Mouse (Mus musculus) midbrain, embryonic 10.5 days (tissue): ENCODE measurements around the gene Pla2g2c. TPM values are rescaled to one million over a fixed set of nuclear protein-coding genes. Genes with fewer than 3 reads are reported as not detected.

Experiments
- DNase-seq: peaks from one replicate; pipeline ENCODE4 v3.0.0-alpha.2; 2017; ENCODE audit warnings: low spot score
- H3K27ac ChIP-seq: fragments of 300-500 bp; sonication (generic); replicated peaks from 2 replicates; pipeline ENCODE4 v1.5.1; 2016; ENCODE audit warnings: mild to moderate bottlenecking
- H3K27me3 ChIP-seq: fragments of 300-500 bp; sonication (generic); 2 replicates; pipeline ENCODE4 v1.6.1; 2016; ENCODE audit warnings: low read depth, mild to moderate bottlenecking; ENCODE audit not compliant: poor library complexity, severe bottlenecking
- H3K36me3 ChIP-seq: fragments of 300-500 bp; sonication (generic); 2 replicates; pipeline ENCODE4 v1.6.1; 2016; ENCODE audit warnings: mild to moderate bottlenecking, moderate library complexity
- H3K4me1 ChIP-seq: fragments of 300-500 bp; sonication (generic); 2 replicates; pipeline ENCODE4 v1.6.1; 2016
- H3K4me3 ChIP-seq: fragments of 300-500 bp; sonication (generic); 2 replicates; pipeline ENCODE4 v1.5.1; 2016; ENCODE audit warnings: mild to moderate bottlenecking, moderate library complexity
- H3K9me3 ChIP-seq: fragments of 300-500 bp; sonication (generic); replicated peaks from 2 replicates; pipeline ENCODE4 v1.6.1; 2016; ENCODE audit warnings: mild to moderate bottlenecking
- WGBS: fragments of 180-500 bp; shearing (Covaris S2); methylation state at CpG from one replicate; pipeline ENCODE4 v1.1.7; 2016; 5-methylcytosine and 5-hydroxymethylcytosine counted together
- polyA plus RNA-seq: library from polyadenylated mRNA; unstranded; fragments of >200 nt; fragmentation: Nextera tagmentation; extraction: Ambion mirVana; gene quantifications from 2 replicates; pipeline ENCODE4 v1.2.1, GENCODE M21; 2016

The Pla2g2c gene
- polyA plus RNA-seq, 1 experiment from 2014 or later = 0.62 TPM

- H3K9me3 ChIP-seq = no peaks in the 10 kb centered on the region
- DNase-seq = no peak
- peaks cover 32% of the 10 kb centered on the region for H3K4me1 ChIP-seq
- WGBS = 81% methylated on average over 7 of the region's 7 CpGs
- no peaks in the 10 kb centered on the region for H3K27me3 ChIP-seq
- H3K4me3 ChIP-seq = no peak within 1 kb of the TSS
- H3K27ac ChIP-seq = peak within 1 kb of the TSS; percentile 71; the same call in 1 of the 2 replicates
- H3K36me3 ChIP-seq = no peaks in the 10 kb centered on the region
Observed at GRCm38 (mm10) chr4:138737031-138737430, 12.4 kb downstream of the Pla2g2c start, which contains the start of gene Ubxn10. Gene Ubxn10, minus strand, starts transcription at chr4:138737167.

DNA sequence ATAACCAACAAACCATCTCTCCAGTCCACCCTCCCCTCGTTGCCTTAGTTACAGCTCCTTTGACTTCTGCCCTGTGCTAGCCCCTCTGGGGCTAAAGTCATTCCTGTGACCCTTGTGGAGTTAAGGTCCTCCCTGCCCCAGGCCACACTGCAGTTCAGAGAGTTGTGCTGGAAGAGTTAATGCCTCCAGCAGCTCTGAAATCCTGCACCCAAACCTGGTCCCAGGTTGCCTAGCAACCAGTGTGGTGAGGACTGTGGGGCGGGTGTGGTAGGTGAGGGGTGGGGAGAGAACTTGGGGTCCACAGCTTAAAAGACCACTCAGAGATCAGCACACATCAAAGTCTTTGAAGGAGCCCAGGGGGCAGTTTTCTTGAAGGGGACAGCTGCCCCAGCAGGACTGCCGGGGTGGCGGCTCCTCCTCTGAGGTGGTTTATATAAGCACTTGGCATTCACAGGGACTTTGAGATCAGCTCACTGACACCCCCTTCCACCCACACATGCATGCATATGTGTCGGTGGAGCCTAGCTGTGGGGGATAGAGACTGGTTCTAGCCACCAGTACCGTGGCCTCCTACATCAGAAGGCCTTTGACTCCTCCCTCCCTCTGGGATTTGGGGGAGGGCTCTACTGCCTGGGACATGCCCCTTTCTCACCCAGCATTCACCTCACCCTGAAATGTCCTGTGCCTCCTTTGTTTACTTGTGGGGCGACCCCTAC lies 14.7 kb downstream of the Pla2g2c start:
- Histone ChIP-seq H3K27me3 (no peaks in the 10 kb centered on the region), H3K9me3 (no peaks in the 10 kb centered on the region), H3K36me3 (no peaks in the 10 kb centered on the region), H3K27ac (peak overlapping the region; percentile 71), H3K4me1 (peaks cover 49% of the 10 kb centered on the region), H3K4me3 (no peak overlapping the region)
- 13% methylated on average over 7 of the region's 7 CpGs for WGBS
- peak; percentile 41 for DNase-seq

- H3K4me3 ChIP-seq = no peak overlapping the region
- no peaks in the 10 kb centered on the region for H3K27me3 ChIP-seq
- H3K9me3 ChIP-seq = no peaks in the 10 kb centered on the region
- H3K4me1 ChIP-seq = peaks cover 41% of the 10 kb centered on the region
- 64% methylated on average over 4 of the region's 4 CpGs for WGBS
- DNase-seq = no peak
- H3K36me3 ChIP-seq = no peaks in the 10 kb centered on the region
- H3K27ac ChIP-seq = peak overlapping the region; percentile 38
Observed at GRCm38 (mm10) chr4:138745884-138746283, 21.3 kb downstream of the Pla2g2c start.

DNA sequence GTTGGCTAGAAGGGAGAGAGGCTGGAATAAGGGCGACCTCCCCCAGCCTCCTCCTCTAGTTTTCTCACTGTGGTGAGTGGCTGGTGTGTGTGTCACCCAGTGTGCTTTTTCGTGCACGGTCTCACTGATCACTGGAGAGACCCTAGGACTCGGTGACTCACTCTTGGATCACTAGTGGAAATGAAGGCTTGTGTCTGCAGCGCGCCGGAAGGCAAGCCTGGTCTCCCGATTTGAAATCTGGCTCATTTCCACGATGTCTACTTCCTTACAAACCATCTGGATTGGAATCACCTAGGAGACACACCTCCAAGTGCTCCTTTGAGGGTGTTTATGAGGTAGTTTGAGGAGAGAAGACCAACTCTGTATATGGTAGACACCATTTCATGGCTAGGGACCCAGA lies 22.3 kb downstream of the Pla2g2c start:
- Histone ChIP-seq H3K9me3 (no peaks in the 10 kb centered on the region), H3K27ac (no peak overlapping the region), H3K4me1 (peaks cover 38% of the 10 kb centered on the region), H3K36me3 (no peaks in the 10 kb centered on the region), H3K27me3 (no peaks in the 10 kb centered on the region), H3K4me3 (no peak overlapping the region)
- WGBS = 85% methylated on average over 9 of the region's 9 CpGs
- no peak for DNase-seq

DNA sequence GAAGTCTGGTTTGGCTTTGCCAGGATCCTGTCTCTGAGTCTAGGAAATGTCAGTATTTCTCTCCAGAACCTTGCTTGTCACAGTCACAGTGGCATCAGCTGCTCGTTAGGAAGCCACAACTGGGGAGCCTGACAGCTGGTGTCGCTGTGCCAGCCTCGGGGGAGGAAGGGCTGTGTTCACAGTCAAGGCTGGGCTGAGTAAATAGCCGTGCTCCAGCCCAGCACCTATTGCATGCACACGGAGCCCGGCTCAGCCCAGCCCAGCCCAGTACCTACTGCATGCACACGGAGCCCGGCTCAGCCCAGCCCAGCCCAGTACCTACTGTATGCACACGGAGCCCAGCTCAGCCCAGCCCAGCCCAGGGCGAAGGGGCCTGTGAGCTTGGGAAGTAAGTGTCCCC lies 23.3 kb downstream of the Pla2g2c start:
- Histone ChIP-seq H3K27me3 (no peaks in the 10 kb centered on the region), H3K4me3 (no peak overlapping the region), H3K9me3 (no peaks in the 10 kb centered on the region), H3K36me3 (no peaks in the 10 kb centered on the region), H3K4me1 (peaks cover 28% of the 10 kb centered on the region), H3K27ac (0 out of 2 replicates have a peak overlapping the region, but pooled peaks have one; percentile 42)
- no peak for DNase-seq
- 85% methylated on average over 10 of the region's 10 CpGs for WGBS

- 54% methylated on average over 8 of the region's 8 CpGs for WGBS
- Histone ChIP-seq H3K4me3 (no peak overlapping the region), H3K9me3 (no peaks in the 10 kb centered on the region), H3K27me3 (no peaks in the 10 kb centered on the region), H3K4me1 (peaks cover 21% of the 10 kb centered on the region), H3K36me3 (no peaks in the 10 kb centered on the region), H3K27ac (no peak overlapping the region)
- DNase-seq = peak; percentile 43
Observed at GRCm38 (mm10) chr4:138748369-138749072, 23.9 kb downstream of the Pla2g2c start.

DNA sequence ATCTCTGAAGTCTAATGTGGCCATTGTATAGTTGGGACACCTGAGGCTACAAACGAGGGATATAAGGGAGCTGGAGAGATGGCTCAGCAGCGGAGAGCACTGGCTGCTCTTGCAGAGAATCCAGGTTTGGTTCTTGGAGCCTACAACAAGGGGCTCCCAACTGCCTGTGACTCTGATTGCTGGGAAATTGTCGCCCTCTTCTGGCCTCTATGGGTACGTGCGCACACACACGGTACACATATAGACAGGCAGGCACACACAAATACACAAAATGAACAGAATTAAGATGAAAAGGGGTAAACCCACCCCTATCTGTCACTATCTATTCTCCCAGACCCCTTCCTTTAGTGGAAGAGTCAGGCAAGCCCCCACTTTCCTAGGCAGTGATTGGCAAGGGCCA lies 28.0 kb downstream of the Pla2g2c start:
- Histone ChIP-seq H3K36me3 (no peaks in the 10 kb centered on the region), H3K4me1 (peaks cover 9% of the 10 kb centered on the region; the same call in 1 of the 2 replicates), H3K4me3 (no peak overlapping the region), H3K27ac (no peak overlapping the region), H3K27me3 (no peaks in the 10 kb centered on the region), H3K9me3 (no peaks in the 10 kb centered on the region)
- no peak for DNase-seq
- 94% methylated on average over 6 of the region's 6 CpGs for WGBS

GRCm38 (mm10) chr4:138753608-138754007 lies 29.0 kb downstream of the Pla2g2c start:
- H3K27ac ChIP-seq = no peak overlapping the region
- H3K9me3 ChIP-seq = no peaks in the 10 kb centered on the region
- H3K27me3 ChIP-seq = no peaks in the 10 kb centered on the region
- H3K4me3 ChIP-seq = no peak overlapping the region
- H3K36me3 ChIP-seq = no peaks in the 10 kb centered on the region
- 0 out of 2 replicates have a peak, but pooled peaks cover 4% of the 10 kb centered on the region for H3K4me1 ChIP-seq
- DNase-seq = no peak
- 84% methylated on average over 3 of the region's 3 CpGs for WGBS

DNA sequence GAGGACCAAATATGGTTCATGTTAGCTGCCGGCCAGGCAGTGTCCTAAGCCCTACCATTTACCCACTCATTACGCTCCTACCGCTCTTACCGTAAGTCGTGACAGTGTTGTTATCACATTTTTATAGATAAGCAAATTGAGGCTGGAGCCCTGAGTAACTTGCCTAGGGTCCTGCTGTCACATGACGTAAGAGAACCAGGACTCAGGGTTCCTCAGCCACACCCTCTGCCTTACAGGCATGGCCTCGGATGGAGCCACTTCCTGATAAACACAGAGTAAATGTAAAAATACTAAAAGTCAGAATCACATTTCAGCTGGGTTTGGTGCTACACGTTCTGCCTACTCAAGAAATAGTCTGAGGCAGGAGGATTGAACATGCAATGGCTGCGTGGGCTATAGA lies 29.8 kb downstream of the Pla2g2c start:
- Histone ChIP-seq H3K36me3 (no peaks in the 10 kb centered on the region), H3K4me3 (no peak overlapping the region), H3K4me1 (0 out of 2 replicates have a peak, but pooled peaks cover 4% of the 10 kb centered on the region), H3K27me3 (no peaks in the 10 kb centered on the region), H3K27ac (no peak overlapping the region), H3K9me3 (no peaks in the 10 kb centered on the region)
- WGBS = 89% methylated on average over 9 of the region's 9 CpGs
- no peak for DNase-seq

- H3K9me3 ChIP-seq = no peaks in the 10 kb centered on the region
- no peak for DNase-seq
- WGBS = 84% methylated on average over 4 of the region's 4 CpGs
- H3K36me3 ChIP-seq = no peaks in the 10 kb centered on the region
- H3K4me1 ChIP-seq = 0 out of 2 replicates have a peak, but pooled peaks cover 4% of the 10 kb centered on the region
- H3K27me3 ChIP-seq = no peaks in the 10 kb centered on the region
- peak overlapping the region; percentile 23; the same call in 1 of the 2 replicates for H3K27ac ChIP-seq
- H3K4me3 ChIP-seq = no peak overlapping the region
Observed at GRCm38 (mm10) chr4:138755439-138755838, 30.8 kb downstream of the Pla2g2c start.

- DNase-seq = no peak
- no peaks in the 10 kb centered on the region for H3K9me3 ChIP-seq
- H3K36me3 ChIP-seq = no peaks in the 10 kb centered on the region
- H3K4me3 ChIP-seq = no peak overlapping the region
- H3K27ac ChIP-seq = no peak overlapping the region
- 89% methylated on average over 11 of the region's 11 CpGs for WGBS
- H3K27me3 ChIP-seq = no peaks in the 10 kb centered on the region
- 0 out of 2 replicates have a peak, but pooled peaks cover 4% of the 10 kb centered on the region for H3K4me1 ChIP-seq
Observed at GRCm38 (mm10) chr4:138755983-138756382, 31.4 kb downstream of the Pla2g2c start.

DNA sequence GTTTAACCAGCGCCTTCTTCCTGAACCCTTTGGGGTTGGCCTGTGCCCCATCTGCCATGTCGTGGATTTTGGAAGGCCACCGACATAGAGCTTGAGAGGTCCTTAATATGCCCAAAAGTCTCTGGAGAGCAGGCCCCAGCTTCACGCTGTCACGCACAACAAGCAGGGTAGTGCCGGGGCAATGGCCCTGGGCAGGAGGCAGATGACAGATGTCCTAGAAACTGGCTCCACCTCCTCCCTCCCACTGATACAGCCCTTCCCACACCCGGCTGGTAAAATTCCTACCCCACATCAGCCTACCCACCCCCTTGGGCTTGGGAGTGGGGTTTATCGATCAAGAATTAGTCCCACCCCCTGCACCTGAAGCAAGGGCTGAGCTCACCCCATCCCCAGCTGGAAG lies 32.8 kb downstream of the Pla2g2c start, which contains the start of gene Pla2g2f:
Gene Pla2g2f (minus strand): TSS at position 211 of the 400 bp plus-strand sequence.
- DNase-seq = no peak

GRCm38 (mm10) chr4:138762266-138762665 lies 37.7 kb downstream of the Pla2g2c start:
- no peak overlapping the region for H3K4me3 ChIP-seq
- no peaks in the 10 kb centered on the region for H3K4me1 ChIP-seq
- no peaks in the 10 kb centered on the region for H3K36me3 ChIP-seq
- no peak for DNase-seq
- 85% methylated on average over 9 of the region's 9 CpGs for WGBS
- no peaks in the 10 kb centered on the region for H3K9me3 ChIP-seq
- H3K27me3 ChIP-seq = no peaks in the 10 kb centered on the region
- H3K27ac ChIP-seq = no peak overlapping the region

More for the DNA sequence above, 32.8 kb downstream of the Pla2g2c start, which contains the start of gene Pla2g2f:
- 84% methylated on average over 8 of the region's 8 CpGs for WGBS
- Histone ChIP-seq H3K27me3 (no peaks in the 10 kb centered on the region), H3K4me3 (no peak within 1 kb of the TSS), H3K9me3 (no peaks in the 10 kb centered on the region), H3K36me3 (no peaks in the 10 kb centered on the region), H3K27ac (no peak within 1 kb of the TSS), H3K4me1 (0 out of 2 replicates have a peak, but pooled peaks cover 4% of the 10 kb centered on the region)
